Mouse (Mus musculus): ENCODE data around the gene Sh3pxd2b. TPM values are rescaled to one million over a fixed set of nuclear protein-coding genes. Genes with fewer than 3 reads are reported as not detected.

Gene Sh3pxd2b
- polyA plus RNA-seq, 1 experiment: 12.5 TPM

Other genes starting within 250 kb of the Sh3pxd2b start
- gene Il9r, start 147.5 kb upstream of the Sh3pxd2b start, polyA plus RNA-seq (2012; rRNA removed): not detected in 2 replicates
- 47.4 and 54.0 TPM in 2 replicates for gene Snrnp25, start 142.4 kb upstream of the Sh3pxd2b start, polyA plus RNA-seq (2012; rRNA removed)
- gene Rhbdf1, start 125.5 kb upstream of the Sh3pxd2b start, polyA plus RNA-seq (2012; rRNA removed): 23.6 and 26.7 TPM in 2 replicates
- gene Mpg, start 121.3 kb upstream of the Sh3pxd2b start, polyA plus RNA-seq (2012; rRNA removed): 13.8 and 17.0 TPM in 2 replicates
- gene Nprl3, start 80.1 kb upstream of the Sh3pxd2b start, polyA plus RNA-seq (2012; rRNA removed): 75.7 and 85.2 TPM in 2 replicates
- gene Hba-x, start 71.4 kb upstream of the Sh3pxd2b start, polyA plus RNA-seq (2012; rRNA removed): 5.3 and 14.7 TPM in 2 replicates
- gene Hba-a1, start 64.3 kb upstream of the Sh3pxd2b start, polyA plus RNA-seq (2012; rRNA removed): 138 and 217 TPM in 2 replicates
- gene Hbq1b, start 60.9 kb upstream of the Sh3pxd2b start, polyA plus RNA-seq (2012; rRNA removed): 0.50 and 0.71 TPM in 2 replicates
- gene Hba-a2, start 51.3 kb upstream of the Sh3pxd2b start, polyA plus RNA-seq (2012; rRNA removed): 443 and 591 TPM in 2 replicates
- gene Hbq1a, start 47.8 kb upstream of the Sh3pxd2b start, polyA plus RNA-seq (2012; rRNA removed): 1.3 and 1.8 TPM in 2 replicates
- 24.0 and 25.4 TPM in 2 replicates for gene Ubtd2, start 107.5 kb downstream of the Sh3pxd2b start, polyA plus RNA-seq (2012; rRNA removed)
- 0.34 and 0.64 TPM in 2 replicates for gene Efcab9, start 184.3 kb downstream of the Sh3pxd2b start, polyA plus RNA-seq (2012; rRNA removed)
- 4.2 and 4.6 TPM in 2 replicates for gene Stk10, start 185.5 kb downstream of the Sh3pxd2b start, polyA plus RNA-seq (2012; rRNA removed)